Mouse (Mus musculus) myocyte (in vitro differentiated cells): Measurements from ENCODE around the gene Arhgap28. TPM values are rescaled to one million over a fixed set of nuclear protein-coding genes. Genes with fewer than 3 reads are reported as not detected.

ENCODE experiments used
- H3K27me3 ChIP-seq: one replicate; pipeline ENCODE4 v1.6.1; 2011; ENCODE audit not compliant: control insufficient read depth, insufficient read depth, insufficient read length
- H3K36me3 ChIP-seq: one replicate; pipeline ENCODE4 v1.6.1; 2011; ENCODE audit not compliant: control insufficient read depth, insufficient read depth
- H3K4me2 ChIP-seq: one replicate; pipeline ENCODE4 v1.6.1; 2011; ENCODE audit warnings: low read depth, control low read depth
- H3K4me3 ChIP-seq: one replicate; pipeline ENCODE4 v1.5.1; 2011; ENCODE audit warnings: mild to moderate bottlenecking, control low read depth, moderate library complexity
- H3K79me2 ChIP-seq: one replicate; pipeline ENCODE4 v1.6.1; 2011; ENCODE audit not compliant: control insufficient read depth, insufficient read depth
- H3ac ChIP-seq: one replicate; pipeline ENCODE4 v1.6.1; 2011; ENCODE audit not compliant: control insufficient read depth, insufficient read length
- CEBPB ChIP-seq: IDR thresholded peaks from 2 replicates; pipeline ENCODE4 v1.6.1; 2011; ENCODE audit warnings: mild to moderate bottlenecking, moderate library complexity; ENCODE audit not compliant: poor library complexity, insufficient read depth, severe bottlenecking
- E2F4 ChIP-seq: IDR thresholded peaks from one replicate; pipeline ENCODE4 v1.6.1; 2011; ENCODE audit warnings: mild to moderate bottlenecking, control low read depth, moderate library complexity; ENCODE audit not compliant: insufficient read depth
- MAX ChIP-seq: IDR thresholded peaks from one replicate; pipeline ENCODE4 v1.6.1; 2011; ENCODE audit warnings: low read depth, mild to moderate bottlenecking, control low read depth
- MYOD1 ChIP-seq, 3 experiments: IDR thresholded peaks; one replicate each; pipeline ENCODE4 v1.6.1; 2011; ENCODE audit warnings: control low read depth in 2 of 3, low read depth in 2 of 3, mild to moderate bottlenecking in 2 of 3, moderate library complexity in 1 of 3; ENCODE audit not compliant: insufficient read length in 2 of 3, control insufficient read depth in 1 of 3
- MYOG ChIP-seq, 3 experiments: IDR thresholded peaks; one replicate each; pipeline ENCODE4 v1.6.1; 2011; ENCODE audit warnings: control low read depth in 2 of 3, low read depth in 2 of 3, mild to moderate bottlenecking in 2 of 3; ENCODE audit not compliant: insufficient read length in 2 of 3, control insufficient read depth in 1 of 3, insufficient read depth in 1 of 3
- POLR2A ChIP-seq: IDR thresholded peaks from one replicate; pipeline ENCODE4 v1.6.1; 2011; ENCODE audit warnings: low read depth, mild to moderate bottlenecking, control low read depth, moderate library complexity; ENCODE audit not compliant: insufficient read length
- POLR2AphosphoS2 ChIP-seq: IDR thresholded peaks from one replicate; pipeline ENCODE4 v1.6.1; 2011; ENCODE audit warnings: low read depth, control low read depth; ENCODE audit not compliant: insufficient read length
- REST ChIP-seq: IDR thresholded peaks from one replicate; pipeline ENCODE4 v1.6.1; 2011; ENCODE audit warnings: mild to moderate bottlenecking, control low read depth, moderate library complexity; ENCODE audit not compliant: insufficient read depth, insufficient read length
- SRF ChIP-seq: IDR thresholded peaks from one replicate; pipeline ENCODE4 v1.6.1; 2011; ENCODE audit warnings: low read depth; ENCODE audit not compliant: control insufficient read depth, insufficient read length
- TCF12 ChIP-seq: IDR thresholded peaks from one replicate; pipeline ENCODE4 v1.6.1; 2011; ENCODE audit warnings: mild to moderate bottlenecking, control low read depth; ENCODE audit not compliant: poor library complexity, insufficient read depth, severe bottlenecking
- TCF3 ChIP-seq: IDR thresholded peaks from one replicate; pipeline ENCODE4 v1.6.1; 2011; ENCODE audit warnings: low read depth, control low read depth; ENCODE audit not compliant: insufficient read length
- USF1 ChIP-seq: IDR thresholded peaks from one replicate; pipeline ENCODE4 v1.6.1; 2011; ENCODE audit warnings: low read depth, mild to moderate bottlenecking, control low read depth, moderate library complexity
- polyA plus RNA-seq: library from polyadenylated mRNA; unstranded; fragments of >200 nt; fragmentation: generic; extraction: Trizol; gene quantifications from one replicate; pipeline ENCODE4 v1.2.1, GENCODE M21; 2012; ENCODE audit warnings: missing spikeins

The Arhgap28 gene
- polyA plus RNA-seq, 1 experiment, result 19.8 TPM

DNA sequence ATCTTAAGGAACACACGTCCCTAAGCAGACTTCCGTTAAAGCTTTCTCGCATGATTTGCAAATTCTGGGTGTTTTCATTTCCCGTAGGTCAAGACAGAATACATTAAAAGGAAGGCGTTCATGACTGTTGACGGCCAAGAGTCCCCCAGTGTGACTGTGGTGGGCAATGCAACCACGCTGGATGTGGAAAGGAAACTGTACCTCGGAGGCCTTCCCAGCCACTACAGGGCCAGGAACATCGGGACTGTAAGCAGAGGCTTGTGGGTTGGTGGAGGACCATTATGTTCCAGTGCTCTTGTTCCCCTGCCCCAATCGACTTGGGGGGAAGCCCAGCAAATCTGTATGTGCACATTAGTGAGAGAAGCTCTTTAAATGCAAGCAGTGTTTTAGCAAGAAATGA, 187.0 kb downstream of the Arhgap28 start:
- H3K27me3 ChIP-seq, result peaks cover 15% of the 10 kb centered on the region
- no peak for TF ChIP-seq TCF12
- no peak for TF ChIP-seq SRF
- no peak for TF ChIP-seq MYOD1 (IDR thresholded peaks at IDR 0.05; ENCODE audit: control insufficient read depth in 1 of 3, insufficient read length in 2 of 3, low read depth in 2 of 3)
- no peak for TF ChIP-seq TCF3
- TF ChIP-seq MYOG (IDR thresholded peaks at IDR 0.05; ENCODE audit: control insufficient read depth in 1 of 3, insufficient read depth in 1 of 3, insufficient read length in 2 of 3, low read depth in 2 of 3), result no peak
- no peak for TF ChIP-seq REST
- H3K4me3 ChIP-seq, result no peak overlapping the region
- H3K79me2 ChIP-seq, result no peaks in the 10 kb centered on the region
- H3ac ChIP-seq, result no peak overlapping the region
- no peak overlapping the region for H3K4me2 ChIP-seq
- H3K36me3 ChIP-seq, result no peaks in the 10 kb centered on the region

DNA sequence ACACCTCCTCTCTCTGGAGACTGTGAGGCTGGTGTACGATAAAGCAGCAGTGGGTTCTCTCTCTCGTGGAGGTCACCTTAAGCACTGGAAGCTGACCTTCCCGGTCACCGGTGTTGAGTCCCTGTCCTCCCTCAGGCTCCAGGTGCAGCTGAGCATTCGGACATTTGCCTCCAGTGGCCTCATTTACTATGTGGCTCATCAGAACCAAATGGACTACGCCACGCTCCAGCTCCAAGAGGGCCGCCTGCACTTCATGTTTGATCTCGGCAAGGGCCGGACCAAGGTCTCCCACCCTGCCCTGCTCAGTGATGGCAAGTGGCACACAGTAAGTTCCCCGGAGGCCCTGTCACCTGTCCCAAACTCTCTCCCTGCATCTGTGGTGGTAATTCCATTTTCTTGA, 188.2 kb downstream of the Arhgap28 start:
- TF ChIP-seq SRF (no peak), CEBPB (no peak), TCF3 (no peak), TCF12 (no peak), USF1 (no peak), E2F4 (no peak), POLR2AphosphoS2 (no peak), MYOD1 (IDR thresholded peaks at IDR 0.05; ENCODE audit: control insufficient read depth in 1 of 3, insufficient read length in 2 of 3, low read depth in 2 of 3) (no peak), POLR2A (no peak), MYOG (IDR thresholded peaks at IDR 0.05; ENCODE audit: control insufficient read depth in 1 of 3, insufficient read depth in 1 of 3, insufficient read length in 2 of 3, low read depth in 2 of 3) (no peak), MAX (no peak), REST (no peak)
- Histone ChIP-seq H3K79me2 (no peaks in the 10 kb centered on the region), H3K4me2 (no peak overlapping the region), H3ac (no peak overlapping the region), H3K36me3 (no peaks in the 10 kb centered on the region), H3K4me3 (no peak overlapping the region), H3K27me3 (peaks cover 12% of the 10 kb centered on the region)

DNA sequence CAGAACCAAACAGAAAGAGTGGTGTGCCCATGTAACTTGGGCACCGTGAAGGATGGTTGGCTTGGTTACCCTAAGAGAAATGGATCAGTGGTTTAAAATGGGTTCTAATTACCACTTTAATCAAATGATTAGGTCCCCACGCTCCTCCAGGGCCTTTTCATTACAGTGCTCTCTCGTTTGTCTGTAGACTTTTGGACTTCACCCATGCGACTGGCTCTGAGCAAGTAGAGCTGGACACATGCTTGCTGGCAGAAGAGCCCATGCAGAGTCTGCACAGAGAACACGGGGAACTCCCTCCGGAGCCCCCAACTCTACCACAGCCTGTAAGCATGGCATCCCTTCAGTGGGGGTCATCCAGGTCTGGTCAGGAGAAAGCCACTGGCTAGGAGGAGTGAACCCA, 190.3 kb downstream of the Arhgap28 start:
- H3K79me2 ChIP-seq, result no peaks in the 10 kb centered on the region
- no peak overlapping the region for H3ac ChIP-seq
- no peak for TF ChIP-seq MAX
- TF ChIP-seq MYOG (IDR thresholded peaks at IDR 0.05; ENCODE audit: control insufficient read depth in 1 of 3, insufficient read depth in 1 of 3, insufficient read length in 2 of 3, low read depth in 2 of 3), result no peak
- TF ChIP-seq E2F4, result no peak
- TF ChIP-seq CEBPB, result no peak
- TF ChIP-seq USF1, result no peak
- no peak for TF ChIP-seq REST
- no peak for TF ChIP-seq POLR2AphosphoS2
- no peak for TF ChIP-seq TCF12
- no peak for TF ChIP-seq SRF
- TF ChIP-seq TCF3, result no peak
- TF ChIP-seq POLR2A, result no peak
- no peak for TF ChIP-seq MYOD1 (IDR thresholded peaks at IDR 0.05; ENCODE audit: control insufficient read depth in 1 of 3, insufficient read length in 2 of 3, low read depth in 2 of 3)

DNA sequence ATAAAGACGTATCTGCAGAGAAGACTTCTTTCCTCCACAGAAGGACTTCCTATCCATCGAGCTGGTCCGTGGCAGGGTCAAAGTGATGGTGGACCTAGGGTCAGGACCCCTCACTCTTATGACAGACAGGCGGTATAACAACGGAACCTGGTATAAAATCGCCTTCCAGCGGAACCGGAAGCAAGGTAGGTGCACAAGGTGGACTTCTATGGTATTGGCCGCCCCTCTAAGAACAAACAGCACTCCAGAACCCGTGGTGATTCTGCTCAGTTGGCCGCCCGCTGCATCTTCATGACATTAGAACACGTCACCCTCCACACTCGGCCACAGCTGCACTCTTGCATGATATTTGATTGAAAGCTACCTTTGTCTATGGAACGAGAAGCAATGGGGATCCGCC, 194.7 kb downstream of the Arhgap28 start:
- Histone ChIP-seq H3K4me2 (no peak overlapping the region), H3K79me2 (no peaks in the 10 kb centered on the region), H3K36me3 (no peaks in the 10 kb centered on the region), H3K27me3 (peaks cover 22% of the 10 kb centered on the region), H3K4me3 (no peak overlapping the region), H3ac (no peak overlapping the region)
- TF ChIP-seq POLR2A, result no peak
- TF ChIP-seq MAX, result no peak
- TF ChIP-seq MYOG (IDR thresholded peaks at IDR 0.05; ENCODE audit: control insufficient read depth in 1 of 3, insufficient read depth in 1 of 3, insufficient read length in 2 of 3, low read depth in 2 of 3), result no peak
- no peak for TF ChIP-seq USF1
- no peak for TF ChIP-seq E2F4
- TF ChIP-seq POLR2AphosphoS2, result no peak
- TF ChIP-seq TCF3, result no peak
- no peak for TF ChIP-seq CEBPB
- TF ChIP-seq SRF, result no peak

More for the DNA sequence above, 190.3 kb downstream of the Arhgap28 start:
- no peaks in the 10 kb centered on the region for H3K36me3 ChIP-seq
- no peak overlapping the region for H3K4me2 ChIP-seq
- H3K4me3 ChIP-seq, result no peak overlapping the region
- H3K27me3 ChIP-seq, result peaks cover 6% of the 10 kb centered on the region
